Mouse (Mus musculus) embryonic fibroblast, embryonic 13.5 days (primary cell): Measurements from ENCODE around the gene 6030458C11Rik.

Source experiments
- CTCF ChIP-seq: IDR thresholded peaks from 2 replicates; pipeline ENCODE4 v1.5.1; 2011; ENCODE audit warnings: mild to moderate bottlenecking, control low read depth, low read length, moderate library complexity, borderline replicate concordance; ENCODE audit not compliant: insufficient read depth
- POLR2A ChIP-seq: IDR thresholded peaks from 2 replicates; pipeline ENCODE4 v1.6.1; 2011; ENCODE audit warnings: low read depth, mild to moderate bottlenecking, control low read depth, low read length, moderate library complexity

DNA sequence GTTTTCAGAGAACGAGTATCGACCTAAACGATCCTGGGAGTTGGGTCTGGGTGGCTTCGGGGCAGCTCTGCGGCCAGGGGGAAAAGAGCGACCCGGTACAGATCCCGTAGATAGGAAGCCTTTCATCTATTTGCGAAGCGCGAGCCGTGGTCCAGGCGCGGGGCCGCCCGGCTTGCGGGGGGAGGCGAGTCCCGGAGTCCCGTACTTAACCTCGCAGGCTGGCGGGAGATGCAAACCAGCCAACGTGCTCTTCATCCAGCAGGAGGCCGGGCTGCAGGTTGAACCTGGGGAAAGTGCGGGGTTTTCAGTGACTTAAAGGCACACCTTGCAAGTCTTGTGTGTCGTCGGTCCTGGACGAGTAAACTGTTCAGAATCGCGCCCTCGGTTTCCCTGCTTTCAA, 516 bp upstream of the 6030458C11Rik start:
- no peak for TF ChIP-seq POLR2A
- no peak for TF ChIP-seq CTCF
